Mouse (Mus musculus): ENCODE measurements at regions not wholly inside any gene's neighbourhood (a gene's known extent, or its start where the extent isn't known, plus 50 kb on each side); places are given as distances from the start of the nearest gene placed in this dataset.
A peak's percentile ranks its signal among the peaks of the same experiment; 100 is the strongest.

DNA sequence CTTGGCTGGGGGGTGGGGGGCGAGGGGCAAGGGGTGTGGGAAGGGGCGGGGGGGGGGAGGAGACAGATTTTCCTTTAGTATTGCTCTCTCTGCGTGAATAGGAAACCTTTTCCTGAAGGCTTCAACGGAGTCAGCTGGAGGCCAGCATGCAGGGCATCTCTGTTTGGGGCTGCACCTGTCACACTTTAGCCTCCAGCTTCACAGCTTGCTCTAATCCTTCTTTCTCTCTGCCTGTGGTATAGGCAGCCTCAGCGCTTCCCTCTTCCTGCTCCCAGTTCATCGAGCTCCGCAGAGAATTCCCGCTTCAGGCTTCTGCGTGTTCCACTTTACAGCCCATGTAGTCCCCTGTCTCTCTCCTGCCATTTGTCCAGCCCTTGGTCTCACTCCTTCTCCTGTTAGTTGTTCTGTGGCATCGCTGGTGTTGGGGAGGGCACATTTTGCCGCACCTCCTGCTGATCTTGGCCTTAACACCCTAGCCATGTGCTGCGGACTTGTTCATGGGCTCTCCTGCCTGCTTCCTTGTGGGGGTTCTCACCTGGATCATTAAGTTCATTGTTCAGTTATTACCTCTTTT lies 51.7 kb upstream of the Jph4 start:
- peak; percentile 73 to 84 for DNase-seq

DNA sequence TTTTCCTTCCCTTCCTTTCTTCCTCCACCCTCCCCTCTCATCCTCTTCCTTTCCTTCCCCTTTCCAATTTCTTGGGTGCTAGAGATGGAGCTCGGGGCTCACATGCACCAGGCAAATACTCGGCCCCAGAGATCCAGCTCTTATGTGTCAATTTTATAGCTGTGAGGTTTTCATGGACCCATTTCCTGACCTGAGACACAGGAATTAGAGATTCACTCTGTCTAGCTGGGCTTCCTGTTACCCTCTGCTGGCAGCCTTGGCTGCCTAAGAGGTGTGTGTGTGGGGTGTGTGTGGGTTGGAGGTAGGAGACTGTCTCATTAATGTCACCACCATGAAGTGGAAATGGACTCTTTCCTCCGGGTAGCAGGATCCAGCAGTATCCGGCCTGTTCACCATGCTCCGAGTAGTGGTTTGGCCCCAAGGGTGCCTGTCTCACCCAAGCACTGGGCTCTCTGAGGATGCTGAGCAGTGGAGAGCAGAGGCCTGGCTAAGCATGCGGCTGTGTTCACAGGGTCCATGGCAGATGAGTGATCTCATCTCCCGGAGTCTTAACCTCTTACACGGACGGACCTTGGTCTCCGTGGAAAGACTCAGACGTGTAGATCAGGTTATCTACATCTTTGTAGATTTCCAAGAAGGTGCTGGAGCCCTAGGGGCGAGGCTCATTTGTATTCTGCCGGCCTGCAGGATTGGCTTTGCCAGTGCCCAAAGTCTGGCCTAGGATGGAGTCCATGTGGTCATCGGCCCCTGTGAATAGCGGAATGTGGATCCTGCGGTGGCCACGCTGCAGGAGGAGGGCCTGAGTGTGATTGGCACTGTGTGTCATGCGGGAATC lies 52.5 kb upstream of the Jph4 start:
- DNase-seq = peak; percentile 30 to 39

DNA sequence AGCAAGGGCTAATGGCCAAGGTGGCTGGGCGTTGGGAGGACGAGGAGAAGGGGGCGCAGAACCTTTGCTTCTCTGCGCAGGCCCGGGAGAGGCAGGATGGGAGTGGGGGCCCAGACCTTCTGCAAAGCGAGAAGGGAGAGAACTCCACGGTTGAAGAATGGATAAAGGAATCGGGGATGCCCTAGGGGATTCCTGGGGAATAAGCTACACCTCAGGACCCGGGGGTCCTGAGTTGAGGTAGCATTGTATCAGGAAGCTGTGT lies 52.0 kb upstream of the Dhrs2 start:
- DNase-seq = no peak

- peak; percentile 89 to 91 for DNase-seq
These were observed 50.3 kb upstream of the Dhrs2 start for GRCm38 (mm10) chr14:55171311-55172049.

Data from cerebellum, postnatal 10 days (tissue).